Mouse (Mus musculus) kidney, postnatal 10 days (tissue): ENCODE measurements around the gene Ccdc92b.
"Not testable (repeated sequence)": the region's sequence is repeated elsewhere in the genome, so short reads cannot be mapped to it uniquely, and the experiment has no call there.

ENCODE experiments used
- DNase-seq: peaks from one replicate; pipeline ENCODE4 v3.0.0; 2021; ENCODE audit warnings: mixed read lengths

Ccdc92b gene

DNA sequence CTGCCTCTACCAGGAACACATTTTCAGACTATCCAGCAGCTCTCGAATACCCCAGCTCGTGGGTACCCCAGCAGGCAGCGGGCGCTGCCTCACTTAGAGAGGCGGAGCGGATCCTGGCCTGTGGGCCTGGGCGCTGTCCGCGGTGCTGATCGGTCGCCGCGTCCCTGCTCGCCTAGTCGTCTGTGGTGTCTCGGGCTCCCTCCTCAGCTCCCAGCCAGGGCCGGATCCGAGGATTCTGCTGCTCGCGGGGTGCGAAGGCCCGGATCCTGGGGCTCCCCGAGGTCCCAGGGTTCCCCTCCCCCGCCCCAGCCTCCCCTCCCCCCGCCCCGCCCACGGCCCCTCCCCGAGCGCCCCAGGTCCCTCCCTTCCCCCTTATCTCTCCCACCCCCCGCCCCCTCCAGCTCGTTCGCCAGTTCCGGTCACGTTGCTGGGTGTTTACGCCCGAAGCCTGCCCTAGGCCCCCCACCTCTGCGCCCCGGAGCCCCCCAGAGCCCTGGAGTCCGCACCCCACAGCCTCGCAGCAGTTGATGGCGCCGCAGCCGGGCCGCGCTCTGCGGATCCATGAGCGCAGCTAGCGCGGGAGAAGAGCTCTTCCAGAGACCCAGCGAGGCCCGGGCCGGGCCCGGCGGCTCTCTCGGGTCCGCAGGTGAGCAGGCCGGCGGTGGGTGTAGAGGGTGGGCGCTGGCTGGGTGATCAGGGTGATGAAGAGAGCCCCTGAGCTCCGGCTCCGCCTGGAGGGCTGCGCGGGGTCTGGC, at the start of gene Ccdc92b:
TSS of gene Ccdc92b (plus strand) at position 405 of the 755 bp plus-strand sequence.
- peak; percentile 94 for DNase-seq

DNA sequence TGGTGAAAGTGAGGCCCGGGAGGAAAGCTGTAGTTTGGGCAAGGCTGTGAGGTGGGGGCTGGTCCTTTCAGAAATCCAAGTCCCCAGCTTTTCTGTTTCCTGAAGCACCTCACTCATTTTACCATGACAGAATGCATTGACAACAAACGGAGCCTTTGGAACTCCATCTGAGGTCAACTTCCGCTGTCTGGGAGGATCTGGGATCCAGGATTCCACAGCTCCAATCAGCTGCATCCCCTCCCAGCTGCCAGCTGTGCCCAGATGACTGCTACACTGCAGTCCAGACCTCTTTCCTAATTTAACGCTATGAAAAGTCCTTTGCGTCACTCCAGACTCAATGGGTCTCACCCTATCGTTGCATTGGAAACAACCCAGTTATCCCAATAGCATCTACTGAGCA, 49.7 kb upstream of the Ccdc92b start:
- no peak for DNase-seq

- DNase-seq = no peak
Measured at GRCm38 (mm10) chr11:74572459-74573061, 46.8 kb upstream of the Ccdc92b start.

DNA sequence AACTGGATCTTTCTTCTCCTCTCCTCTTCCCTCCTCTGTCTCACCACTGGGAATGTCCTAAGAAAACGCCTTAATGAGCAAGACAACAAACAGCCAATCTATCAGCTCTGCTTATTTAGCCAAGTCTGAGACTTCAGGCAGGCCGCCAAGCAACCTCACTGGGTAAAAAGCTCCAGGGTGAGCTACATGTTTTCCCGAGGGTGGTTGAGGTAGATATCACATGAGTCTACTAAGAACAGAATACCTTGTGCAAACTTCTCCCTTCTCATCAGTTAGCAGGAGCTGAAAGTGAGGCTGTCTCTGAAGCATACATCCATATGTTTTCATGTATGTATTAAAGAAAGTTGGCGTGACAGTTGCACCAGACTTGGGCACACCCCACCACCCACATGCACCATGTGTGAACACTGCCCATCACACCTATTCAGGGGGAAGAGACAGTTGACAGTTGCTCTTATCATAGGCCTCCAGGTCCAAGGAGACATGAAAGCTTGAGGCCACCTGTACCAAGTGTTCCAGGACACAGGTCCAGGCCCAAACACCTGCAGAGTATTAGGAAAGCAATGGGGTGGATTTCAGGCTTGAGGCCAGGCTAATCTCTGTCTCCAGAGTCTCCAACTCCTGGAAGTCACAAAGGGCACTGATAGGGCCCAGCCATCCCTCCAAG, 44.5 kb upstream of the Ccdc92b start:
- no peak for DNase-seq

- DNase-seq = no peak
Measured at GRCm38 (mm10) chr11:74575940-74576339, 43.5 kb upstream of the Ccdc92b start.

DNA sequence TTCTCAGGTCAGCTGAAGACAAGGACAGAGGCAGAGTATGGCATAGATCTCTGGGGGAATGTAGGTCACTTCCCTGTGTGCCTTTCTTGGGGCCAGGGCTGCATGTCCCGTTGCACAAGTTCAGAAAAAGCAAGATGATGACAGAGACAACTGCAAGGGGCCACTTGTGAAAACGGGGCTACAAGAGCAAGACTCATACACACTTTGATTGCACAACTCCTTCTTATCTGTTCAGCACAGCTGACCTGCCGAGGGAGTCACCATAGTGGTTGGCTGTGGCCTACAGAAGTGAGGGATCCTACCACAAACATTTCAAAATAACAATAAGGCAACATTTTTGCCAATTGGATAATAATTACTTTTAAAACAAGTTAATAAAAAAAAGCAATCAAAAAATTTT, 42.3 kb upstream of the Ccdc92b start:
- no peak for DNase-seq

DNA sequence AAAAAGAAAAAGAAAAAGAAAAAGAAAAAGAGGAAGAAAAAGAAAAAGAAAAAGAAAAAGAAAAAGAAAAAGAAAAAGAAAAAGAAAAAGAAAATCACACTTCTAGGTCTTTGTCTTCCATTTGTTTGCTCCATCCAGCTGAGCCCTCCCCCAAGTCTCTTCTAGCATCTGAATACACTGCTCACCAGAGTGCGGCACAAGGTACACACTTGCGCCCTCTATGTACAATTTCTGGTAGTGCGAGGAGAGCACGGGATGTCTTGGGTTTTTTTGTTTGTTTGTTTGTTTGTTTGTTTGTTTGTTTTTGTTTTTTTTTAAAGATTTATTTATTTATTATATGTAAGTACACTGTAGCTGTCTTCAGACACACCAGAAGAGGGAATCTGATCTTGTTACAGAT, 38.1 kb upstream of the Ccdc92b start:
- DNase-seq = not testable (repeated sequence)

GRCm38 (mm10) chr11:74582464-74582863, 36.9 kb upstream of the Ccdc92b start:
- no peak for DNase-seq

GRCm38 (mm10) chr11:74583824-74584349, 35.5 kb upstream of the Ccdc92b start:
- DNase-seq = no peak

DNA sequence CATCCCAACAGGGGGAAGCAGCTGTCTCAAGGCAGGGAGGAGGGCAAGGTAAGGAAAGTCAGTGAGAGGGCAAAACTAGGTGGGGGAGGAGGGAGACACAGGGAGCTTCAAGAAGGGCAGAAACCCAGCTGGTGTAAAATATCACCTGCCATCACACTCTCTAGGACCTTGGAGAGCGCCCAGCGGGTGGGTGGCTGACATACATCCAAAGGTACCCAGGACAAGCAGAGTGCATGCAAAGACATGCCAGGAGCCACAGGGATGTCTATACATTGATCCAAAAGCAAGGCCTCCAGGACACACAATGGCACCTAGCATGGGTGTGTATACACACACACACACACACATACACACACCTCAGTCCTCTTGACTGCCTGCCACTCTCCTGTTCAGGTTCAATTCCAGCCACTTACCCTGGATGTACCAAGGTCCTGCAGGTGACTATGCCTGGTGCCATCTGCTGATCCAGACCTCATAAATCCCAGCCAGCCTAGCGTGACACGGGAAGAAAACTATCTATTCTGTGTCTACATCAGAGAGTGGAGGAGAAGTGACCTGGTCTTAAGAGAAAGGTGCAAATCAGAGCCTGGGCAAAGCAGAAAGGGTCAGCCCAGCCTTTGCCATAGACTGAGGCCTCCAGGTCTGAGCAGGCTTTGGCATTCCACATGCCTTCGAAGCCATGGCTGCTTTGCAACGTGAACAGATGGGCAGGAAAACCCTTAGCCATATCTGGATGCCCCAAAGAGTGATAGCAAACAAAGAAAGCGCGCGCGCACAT, 34.3 kb upstream of the Ccdc92b start:
- peak; percentile 71 for DNase-seq

- DNase-seq = no peak
Measured at GRCm38 (mm10) chr11:74586401-74586800, 33.0 kb upstream of the Ccdc92b start.

GRCm38 (mm10) chr11:74589401-74590238, 29.8 kb upstream of the Ccdc92b start:
- no peak for DNase-seq

DNA sequence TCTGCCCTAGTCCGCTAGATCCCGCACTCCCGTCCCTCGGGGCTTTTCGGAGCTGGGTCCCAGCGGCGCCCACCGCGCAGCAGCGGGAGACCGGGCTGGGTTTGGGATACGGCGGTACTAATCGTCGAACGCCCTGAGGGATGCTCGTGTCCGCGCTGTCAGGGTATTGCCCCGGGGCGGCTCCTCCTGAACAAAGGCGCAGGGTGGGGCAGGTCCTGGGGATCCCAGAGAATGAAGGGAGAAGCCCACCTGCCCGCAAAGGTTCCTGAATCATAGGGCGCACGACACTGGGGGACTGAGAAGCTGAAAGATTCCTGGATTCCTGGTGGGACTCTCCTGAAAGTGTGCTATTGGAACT, 29.2 kb upstream of the Ccdc92b start:
- no peak for DNase-seq

DNA sequence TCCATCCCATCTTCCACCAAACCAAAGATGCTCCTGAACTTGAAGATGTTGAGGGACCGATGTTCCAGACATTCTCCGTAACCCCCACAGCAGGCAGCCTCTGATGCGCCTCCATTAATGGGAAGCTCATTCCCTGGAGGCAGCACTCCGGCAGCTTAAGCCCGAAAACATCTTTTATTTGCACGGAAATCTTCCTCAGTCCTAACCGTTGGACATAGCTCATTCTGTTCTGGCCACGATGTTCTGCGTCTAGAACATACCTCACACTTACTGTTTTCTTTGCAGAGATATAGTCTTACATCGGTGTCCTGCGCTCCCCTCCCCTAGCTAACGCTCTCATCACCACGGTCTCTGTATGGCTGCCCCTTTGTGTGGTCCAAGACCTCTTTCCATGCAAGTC, 28.7 kb upstream of the Ccdc92b start:
- no peak for DNase-seq

DNA sequence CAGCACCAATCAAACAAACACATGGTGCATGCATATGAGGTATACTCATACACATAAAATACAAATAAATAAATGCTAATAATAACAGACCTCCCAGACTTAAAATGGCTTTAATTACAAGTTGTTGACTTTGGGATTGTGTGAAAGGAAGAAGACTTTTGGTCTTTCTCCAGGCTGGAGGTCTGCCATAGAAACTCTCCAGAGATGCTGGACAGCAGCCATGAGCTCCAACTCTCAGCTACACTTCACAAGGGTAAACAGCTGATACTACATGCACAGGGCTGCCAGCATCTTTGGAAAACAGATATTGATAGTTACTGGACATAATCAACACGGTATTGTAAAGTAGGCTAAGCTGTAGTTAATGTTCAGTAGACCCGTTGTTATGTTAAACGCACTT, 27.2 kb upstream of the Ccdc92b start:
- DNase-seq = peak; percentile 67

GRCm38 (mm10) chr11:74597283-74597989, 22.0 kb upstream of the Ccdc92b start:
- DNase-seq = no peak

- no peak for DNase-seq
Measured at GRCm38 (mm10) chr11:74597990-74598337, 21.4 kb upstream of the Ccdc92b start.

GRCm38 (mm10) chr11:74602286-74602685, 17.1 kb upstream of the Ccdc92b start:
- DNase-seq = no peak

DNA sequence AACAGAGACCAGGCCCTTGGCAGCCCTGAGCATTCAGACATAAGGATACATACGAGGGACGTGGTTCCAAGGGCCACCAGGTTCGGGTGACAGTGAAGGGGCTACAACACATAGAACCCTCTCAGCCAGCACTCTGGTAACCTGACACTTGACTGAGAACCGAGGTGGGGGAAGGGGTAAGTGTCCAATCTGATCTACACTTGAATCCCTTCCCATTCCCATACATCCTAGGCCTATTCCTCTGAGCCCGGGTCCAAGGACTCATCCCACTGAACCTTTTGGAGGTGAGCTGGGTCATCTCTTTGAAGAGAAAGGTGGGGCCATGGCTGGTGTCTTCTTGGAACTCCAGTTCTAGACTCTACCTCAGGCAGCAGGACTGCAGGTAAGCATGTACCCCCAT, 9.3 kb upstream of the Ccdc92b start:
- DNase-seq = no peak

GRCm38 (mm10) chr11:74610545-74611176, 8.7 kb upstream of the Ccdc92b start, which contains the start of gene Rap1gap2:
Gene Rap1gap2, minus strand, starts transcription at chr11:74610915.
- DNase-seq = peak; percentile 14

DNA sequence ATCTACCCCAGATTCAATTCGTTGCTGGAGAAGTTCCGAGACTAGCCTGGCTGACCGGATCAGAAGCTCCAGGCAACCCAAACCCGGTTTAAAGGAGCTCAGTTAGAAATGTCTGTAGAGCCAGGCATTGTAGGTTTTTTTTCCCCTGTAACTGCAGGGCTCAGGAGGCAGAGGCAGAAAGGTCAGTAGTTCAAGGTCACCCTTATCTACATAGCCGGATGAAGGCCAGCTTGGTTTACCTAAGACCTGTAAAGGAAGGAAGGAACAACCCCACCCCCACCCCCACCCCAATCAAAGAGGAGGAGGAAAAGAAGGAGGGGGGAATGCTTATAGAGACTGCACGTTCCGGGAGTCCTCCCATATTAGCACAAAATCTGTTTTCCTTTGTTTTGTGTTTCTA, 8.0 kb upstream of the Ccdc92b start:
- DNase-seq = no peak
